Mouse (Mus musculus) T-cell, adult 2 months (primary cell): ENCODE results near the gene Igf2bp2.

ENCODE experiments used
- DNase-seq: peaks from one replicate; pipeline ENCODE4 v3.0.0; 2022; ENCODE audit warnings: low spot score

The Igf2bp2 gene

GRCm38 (mm10) chr16:22149076-22149475 lies 14.0 kb downstream of the Igf2bp2 start:
- DNase-seq: no peak

DNA sequence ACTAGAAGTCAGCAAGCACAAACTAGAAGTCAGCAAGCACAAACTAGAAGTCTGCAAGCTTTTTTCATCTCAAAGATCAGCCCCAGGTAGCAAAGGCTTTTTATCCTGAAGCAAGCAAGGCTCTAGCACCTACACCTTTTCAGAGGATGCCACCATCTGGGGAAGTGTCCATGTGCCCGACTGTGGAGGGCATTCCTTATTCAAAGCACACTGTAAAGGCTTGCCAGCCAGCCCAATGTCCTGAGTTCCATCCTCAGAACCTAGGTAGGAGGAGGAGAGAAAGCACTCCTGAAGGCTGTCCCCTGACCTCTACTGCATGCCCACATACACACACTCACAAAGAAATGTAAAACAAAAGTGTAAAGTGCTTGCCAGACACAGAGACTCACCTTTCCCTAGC lies 16.0 kb downstream of the Igf2bp2 start:
- DNase-seq: no peak

DNA sequence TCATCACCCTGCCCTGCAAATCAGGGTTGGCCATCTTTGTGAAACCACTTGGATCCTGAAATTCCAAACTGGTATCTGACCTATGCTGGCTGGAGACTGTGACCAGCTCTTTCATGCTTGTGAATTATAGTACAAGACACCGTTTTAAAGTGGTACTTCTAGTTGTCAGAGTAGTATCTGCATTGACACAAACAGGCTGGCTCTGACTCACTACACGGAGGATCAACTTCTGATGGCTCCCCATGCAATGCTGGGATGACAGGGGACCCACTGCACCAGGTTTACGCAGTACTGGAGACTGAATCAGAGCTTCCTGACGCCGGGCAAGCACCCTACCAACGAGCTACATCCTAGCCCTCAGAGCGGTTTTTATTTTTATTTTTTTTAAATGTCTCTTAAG lies 17.0 kb downstream of the Igf2bp2 start:
- no peak for DNase-seq

DNA sequence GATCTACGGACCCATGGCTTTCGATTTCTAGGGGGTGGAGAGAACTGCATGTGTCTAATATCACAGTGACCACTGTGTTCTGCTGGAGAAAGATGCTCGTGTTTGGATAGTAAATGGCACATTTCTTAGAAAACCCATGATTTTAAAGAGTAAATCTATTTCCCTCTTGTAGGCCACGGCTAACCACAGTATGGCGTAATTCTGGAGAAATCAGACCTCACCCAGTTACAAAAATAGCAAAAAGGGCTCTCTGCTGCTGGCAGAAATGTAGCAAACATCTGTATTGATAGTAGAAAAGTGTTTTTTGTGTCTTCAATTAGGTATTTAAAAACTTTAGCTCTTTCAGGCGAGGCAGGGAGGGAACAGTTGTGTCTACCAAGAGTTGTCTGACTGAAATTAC lies 18.6 kb downstream of the Igf2bp2 start:
- no peak for DNase-seq

DNA sequence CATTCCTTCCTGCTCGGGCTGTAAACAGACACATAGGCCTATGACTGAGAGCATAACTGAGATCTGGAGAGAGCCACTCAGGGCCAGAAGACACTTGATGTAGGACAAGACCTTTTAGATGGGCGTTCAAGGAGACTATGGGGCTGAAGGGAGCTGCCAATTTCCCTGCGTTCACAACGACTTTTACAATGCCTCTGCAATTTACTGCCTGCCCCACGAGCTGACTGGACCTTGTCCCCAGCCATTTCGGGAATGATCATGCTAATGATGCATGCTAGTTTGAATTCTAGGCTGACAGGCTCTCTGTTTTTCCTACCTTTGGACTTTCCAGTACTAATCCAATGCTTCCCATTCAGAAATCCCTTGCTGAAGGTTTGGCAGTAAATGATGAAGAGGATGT lies 22.2 kb downstream of the Igf2bp2 start:
- no peak for DNase-seq

GRCm38 (mm10) chr16:22139821-22140220 lies 23.3 kb downstream of the Igf2bp2 start:
- no peak for DNase-seq

GRCm38 (mm10) chr16:22136198-22136597 lies 26.9 kb downstream of the Igf2bp2 start:
- no peak for DNase-seq

GRCm38 (mm10) chr16:22131321-22131720 lies 31.8 kb downstream of the Igf2bp2 start:
- DNase-seq: no peak

DNA sequence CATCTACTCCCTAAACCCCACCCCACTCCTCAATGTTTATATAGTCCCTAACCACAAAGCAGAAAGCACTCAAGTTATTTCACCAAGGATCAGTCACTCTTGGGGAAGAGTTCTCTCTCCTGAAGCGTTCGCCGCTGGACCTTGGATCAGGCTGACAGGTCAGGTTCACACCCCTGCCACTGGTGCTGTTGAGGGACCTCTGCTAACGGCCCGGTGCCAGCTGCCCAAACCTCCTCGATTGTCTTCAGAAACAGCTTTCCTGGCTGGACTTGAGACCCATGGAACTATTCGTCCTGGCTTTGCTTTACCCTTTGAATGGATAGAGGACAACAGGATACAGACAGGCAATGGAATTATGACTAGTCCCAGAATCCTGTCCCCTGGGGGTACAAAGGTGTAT lies 33.6 kb downstream of the Igf2bp2 start:
- no peak for DNase-seq

GRCm38 (mm10) chr16:22128595-22128994 lies 34.5 kb downstream of the Igf2bp2 start:
- DNase-seq: no peak

GRCm38 (mm10) chr16:22127806-22128205 lies 35.3 kb downstream of the Igf2bp2 start:
- DNase-seq: no peak

DNA sequence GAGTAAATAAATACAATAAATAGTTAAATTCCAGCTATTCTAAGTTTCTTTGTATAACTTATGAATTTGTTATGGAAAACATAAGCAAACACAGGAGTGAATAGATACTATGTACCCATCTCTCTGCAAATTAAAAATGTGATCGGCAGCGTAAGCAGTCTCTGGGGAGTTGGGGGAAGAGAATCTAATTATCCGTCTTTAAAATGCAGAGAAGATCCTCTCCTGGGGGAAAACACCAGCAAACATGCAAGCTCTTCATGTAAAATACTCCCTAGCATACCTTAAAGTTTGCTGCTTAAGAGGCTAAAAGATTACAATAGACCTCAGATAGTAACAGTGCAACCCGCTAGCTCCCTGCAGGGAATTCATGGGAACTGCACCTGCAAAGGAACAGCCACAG lies 36.2 kb downstream of the Igf2bp2 start:
- no peak for DNase-seq

GRCm38 (mm10) chr16:22124325-22124918 lies 38.7 kb downstream of the Igf2bp2 start:
- no peak for DNase-seq

DNA sequence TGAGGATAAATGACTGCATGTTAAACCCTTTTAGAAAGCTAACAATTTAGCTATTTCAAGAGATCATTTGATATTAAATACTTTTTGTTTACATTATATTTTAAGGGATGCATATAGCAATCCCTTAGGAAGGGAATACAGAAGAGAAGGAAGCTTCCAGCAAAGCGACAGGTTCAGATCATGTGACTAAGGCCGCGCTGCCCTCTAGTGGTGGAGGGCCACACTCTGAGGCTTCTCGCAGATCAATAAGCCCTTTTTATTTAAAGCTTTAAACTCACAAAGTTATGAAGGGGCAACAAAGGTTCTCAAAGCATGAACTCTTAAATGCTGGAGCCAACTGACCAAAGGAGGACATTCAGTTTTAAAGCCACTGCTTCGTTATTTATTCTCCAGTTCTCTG lies 39.4 kb downstream of the Igf2bp2 start:
- DNase-seq: peak; percentile 41

GRCm38 (mm10) chr16:22121109-22121508 lies 42.0 kb downstream of the Igf2bp2 start:
- DNase-seq: no peak

- DNase-seq: peak; percentile 6
These were observed 43.6 kb downstream of the Igf2bp2 start for GRCm38 (mm10) chr16:22119524-22119923.

DNA sequence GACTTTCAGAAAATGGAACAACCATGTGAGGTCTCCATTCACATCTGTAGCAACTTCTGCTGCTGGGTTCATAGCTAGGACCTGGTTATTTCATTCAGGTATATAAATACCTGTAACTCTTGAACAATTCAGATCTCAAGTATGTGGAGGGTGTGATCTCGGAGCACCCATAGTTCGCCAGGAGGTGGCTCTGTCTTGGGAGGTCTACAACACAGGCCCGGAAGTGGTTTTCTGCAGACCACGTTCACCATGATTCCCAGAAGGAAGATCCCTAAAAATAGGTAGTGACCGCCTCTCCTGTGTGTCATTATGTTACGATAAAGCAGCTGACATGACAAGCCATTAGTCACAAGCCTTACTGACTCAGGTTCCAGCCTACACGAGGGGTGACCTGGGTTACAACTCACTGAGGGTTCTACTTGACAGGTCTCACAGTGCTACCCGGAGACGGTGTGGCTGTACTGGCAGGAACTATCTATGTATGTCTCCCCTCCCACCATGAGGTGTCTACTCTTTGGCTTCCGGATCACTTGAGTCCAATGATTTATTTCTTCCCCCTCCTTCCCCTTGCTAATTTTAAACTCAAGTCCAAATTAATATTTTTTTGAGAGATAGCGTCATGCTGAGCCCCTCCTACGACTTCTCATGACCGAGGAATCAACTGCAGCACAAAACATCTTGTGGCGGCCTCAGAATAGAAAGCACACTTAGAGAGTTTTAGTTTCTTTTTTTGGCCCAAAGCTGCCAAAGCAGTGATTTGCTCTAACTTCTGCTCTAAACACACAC lies 44.2 kb downstream of the Igf2bp2 start:
- peak; percentile 37 for DNase-seq

DNA sequence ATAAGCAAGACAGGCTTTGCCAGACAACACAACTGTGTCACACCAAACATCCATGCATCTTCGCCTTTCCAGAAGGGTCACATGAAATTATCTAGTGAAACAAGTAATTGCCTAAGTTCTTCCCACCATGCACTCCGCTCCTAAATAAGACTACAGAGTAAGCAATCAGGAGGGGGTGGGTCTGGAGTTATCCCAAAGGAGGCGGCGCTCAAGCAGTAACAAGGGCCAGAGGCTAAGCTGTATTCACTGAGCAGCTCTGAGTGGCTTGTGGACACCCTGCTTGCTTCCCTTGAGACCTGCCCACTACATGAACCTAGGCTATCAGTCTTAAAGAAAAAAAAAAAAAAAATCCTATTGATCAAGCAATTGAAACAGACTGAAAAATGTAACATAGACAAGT lies 44.9 kb downstream of the Igf2bp2 start:
- DNase-seq: no peak

DNA sequence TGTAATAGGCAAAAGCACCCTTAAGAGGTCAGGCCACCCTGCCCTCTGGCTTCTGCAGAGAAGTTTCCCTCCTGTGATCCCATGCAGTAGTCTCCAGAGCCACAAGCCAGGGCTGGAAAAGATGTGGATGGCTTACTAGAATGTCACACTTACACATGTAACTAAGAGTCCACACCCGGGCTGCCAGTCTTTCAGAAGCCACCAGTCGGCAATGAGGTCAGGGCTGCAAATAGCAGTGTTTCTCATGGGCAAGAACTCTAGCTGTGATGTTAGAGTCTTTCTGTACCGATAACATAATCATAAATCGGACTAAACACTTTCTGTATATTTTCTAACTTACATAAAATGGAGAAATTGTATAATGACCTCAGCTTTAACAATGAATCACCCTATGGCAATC lies 46.4 kb downstream of the Igf2bp2 start:
- no peak for DNase-seq

DNA sequence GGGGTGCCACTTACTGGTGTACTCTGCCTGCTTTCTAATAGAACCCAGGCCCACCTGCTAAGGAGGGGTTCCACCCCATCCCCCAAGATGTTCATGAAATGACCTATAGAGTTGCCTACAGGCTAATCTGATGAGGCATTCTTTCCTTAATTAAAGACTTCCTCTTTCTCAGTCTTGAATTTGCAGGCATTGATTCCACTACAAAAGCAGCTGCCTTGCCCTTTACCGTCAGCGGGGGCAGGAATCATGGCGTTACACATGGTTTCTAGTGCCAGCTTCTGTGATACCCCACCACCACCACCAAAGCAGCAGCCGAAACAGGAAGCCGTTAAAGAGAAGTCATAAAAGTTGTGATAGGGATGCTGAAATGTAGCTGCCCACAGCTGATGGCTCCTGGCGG lies 47.0 kb downstream of the Igf2bp2 start:
- no peak for DNase-seq

- no peak for DNase-seq
These were observed 53.1 kb downstream of the Igf2bp2 start for GRCm38 (mm10) chr16:22110036-22110435.

DNA sequence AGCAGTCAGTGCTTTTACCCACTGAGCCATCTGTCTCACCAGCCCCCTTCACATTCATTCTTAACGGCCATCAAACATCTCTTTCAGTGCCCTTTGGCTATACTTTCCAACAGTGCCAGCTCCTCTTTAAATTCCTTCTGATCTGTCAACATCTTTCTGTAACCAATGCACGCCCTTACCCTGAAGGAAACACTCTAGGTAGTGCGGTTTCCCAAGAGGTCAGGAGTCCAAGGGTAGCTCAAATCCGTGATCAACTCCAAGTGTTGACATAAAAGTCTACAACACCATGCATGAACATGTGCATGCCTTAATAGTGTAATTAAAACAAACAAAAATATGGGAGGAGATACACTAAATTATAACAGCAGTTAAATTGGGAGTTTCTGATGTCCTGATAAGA lies 53.9 kb downstream of the Igf2bp2 start:
- no peak for DNase-seq

GRCm38 (mm10) chr16:22107897-22108516 lies 55.1 kb downstream of the Igf2bp2 start:
- DNase-seq: no peak
